Mouse (Mus musculus) ES-E14 (cell line): ENCODE measurements around the gene Tgds.

Experiments
- MAFK ChIP-seq: IDR thresholded peaks from 2 replicates; pipeline ENCODE4 v1.6.1; 2014; ENCODE audit warnings: mild to moderate bottlenecking, low read depth, low read length, inconsistent platforms; ENCODE audit not compliant: insufficient read depth
- ZNF384 ChIP-seq: IDR thresholded peaks from 2 replicates; pipeline ENCODE4 v1.6.1; 2012; ENCODE audit warnings: low read depth, low read length, inconsistent platforms

- TF ChIP-seq ZNF384 (no peak), MAFK (no peak)
These were observed 46.1 kb downstream of the Tgds start for GRCm38 (mm10) chr14:118086271-118087035.
